Mouse (Mus musculus) c-Kit-positive CD71-negative TER-119-negative erythroid progenitor cells, embryonic 14.5 days (primary cell): ENCODE results near the gene Gm3020.
"Not testable (repeated sequence)": the region's sequence is repeated elsewhere in the genome, so short reads cannot be mapped to it uniquely, and the experiment has no call there.

Experiments
- DNase-seq: peaks from one replicate; pipeline ENCODE4 v3.0.0-alpha.2; 2013; ENCODE audit warnings: low read depth

Gm3020 gene

DNA sequence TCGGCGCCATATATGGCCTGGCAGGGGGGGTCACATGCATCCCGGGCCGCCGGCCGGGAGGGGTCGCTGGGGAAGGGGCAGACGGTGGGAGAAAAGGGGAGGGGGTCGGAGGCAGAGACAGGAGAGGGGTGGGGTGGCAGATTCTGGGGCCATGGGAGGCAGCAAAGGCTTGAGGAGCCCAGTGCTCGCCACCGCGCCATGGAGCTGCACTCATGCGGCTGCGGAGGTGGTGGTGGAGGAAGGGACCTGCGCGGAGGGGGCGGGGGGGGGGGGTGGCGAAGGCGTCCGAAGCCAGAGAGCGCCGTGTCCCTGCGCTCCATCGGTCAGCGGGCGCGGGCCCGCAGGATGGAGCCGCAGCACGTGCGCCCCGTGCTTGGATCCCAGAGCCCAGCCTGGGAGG lies at the start of gene Gm3020:
Gm3020 (plus strand) TSS at position 301 of the 400 bp plus-strand sequence.
- DNase-seq: not testable (repeated sequence)

DNA sequence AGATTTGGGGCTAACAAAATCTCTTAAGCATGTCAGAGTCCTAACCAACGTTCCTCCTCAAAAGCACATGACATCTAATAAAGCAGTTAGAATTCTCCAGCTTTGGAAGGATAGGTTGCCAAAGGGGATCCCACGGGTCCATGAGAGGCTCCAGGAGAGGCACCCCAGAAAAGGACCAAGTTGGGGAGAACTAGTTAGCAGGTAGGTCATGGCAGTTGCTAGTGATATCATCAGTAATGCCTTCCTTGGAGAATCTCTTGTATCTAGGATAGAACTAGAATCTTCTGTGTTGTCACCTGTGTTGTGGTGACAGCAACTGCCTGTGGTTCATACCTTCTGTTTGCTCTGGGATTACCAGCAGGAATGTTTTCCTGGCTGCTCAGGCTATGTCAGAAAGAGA lies 17.6 kb upstream of the Gm3020 start, which contains the start of gene Gm3012:
Gm3012 (plus strand) TSS at position 301 of the 400 bp plus-strand sequence.
- not testable (repeated sequence) for DNase-seq

DNA sequence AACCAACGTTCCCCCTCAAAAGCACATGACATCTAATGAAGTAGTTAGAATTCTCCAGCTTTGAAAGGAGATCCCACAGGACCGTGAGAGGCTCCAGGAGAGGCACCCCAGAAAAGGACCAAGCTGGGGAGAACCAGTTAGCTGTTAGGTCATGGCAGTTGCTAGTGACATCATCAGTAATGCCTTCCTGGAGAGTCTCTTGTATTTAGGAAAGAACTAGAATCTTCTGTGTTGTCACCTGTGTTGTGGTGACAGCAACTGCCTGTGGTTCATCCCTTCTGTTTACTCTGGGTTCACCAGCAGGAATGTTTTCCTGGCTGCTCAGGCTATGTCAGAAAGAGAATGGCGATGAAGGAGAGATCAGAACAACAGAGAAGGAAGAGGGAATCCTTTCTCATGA lies 36.7 kb downstream of the Gm3020 start, which contains the start of gene Gm3043:
Gm3043 (plus strand) TSS at position 301 of the 400 bp plus-strand sequence.
- DNase-seq: not testable (repeated sequence)
